Mouse (Mus musculus): Measurements from ENCODE around the gene Pibf1.

DNA sequence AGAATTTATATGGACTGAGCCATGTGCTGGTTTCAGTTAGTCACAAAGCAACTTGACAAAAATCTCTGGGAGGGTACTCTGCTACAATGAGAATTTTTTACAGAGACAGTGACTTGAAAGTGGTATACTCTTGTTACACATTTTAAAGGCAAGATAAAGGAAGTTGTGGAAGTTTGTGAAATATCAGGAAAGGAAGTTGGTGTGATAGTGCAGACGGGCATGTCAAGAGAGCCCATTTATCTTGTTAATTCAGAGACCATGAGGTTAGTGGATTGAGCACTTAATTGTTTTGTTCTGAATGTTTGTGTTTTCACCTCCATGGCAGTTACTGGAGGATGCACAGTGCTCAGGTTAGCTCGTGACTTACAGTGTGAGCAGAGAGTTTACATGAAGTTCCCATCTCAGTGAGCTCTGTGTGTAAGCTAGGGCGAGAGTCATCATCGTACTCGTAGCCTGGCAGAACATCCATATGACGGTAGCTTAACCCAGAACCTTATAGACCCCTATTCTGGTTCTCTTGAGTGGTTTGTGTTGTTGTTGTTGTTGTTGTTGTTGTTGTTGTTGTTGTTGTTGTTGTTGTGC, 5.4 kb downstream of the Pibf1 start:
- TF ChIP-seq EP300 (IDR thresholded peaks at IDR 0.05; ENCODE audit: low read depth) (no peak), CTCF (IDR thresholded peaks at IDR 0.05; ENCODE audit: low read depth) (no peak)

All from heart, postnatal 0 days (tissue).